Mouse (Mus musculus) thymus, postnatal 0 days (tissue): Measurements from ENCODE around the gene Dennd2a. TPM values are rescaled to one million over a fixed set of nuclear protein-coding genes. Genes with fewer than 3 reads are reported as not detected.
A peak's percentile ranks its signal among the peaks of the same experiment; 100 is the strongest.

Source experiments
- DNase-seq: peaks from one replicate; pipeline ENCODE4 v3.0.0-alpha.2; 2015; ENCODE audit warnings: low spot score
- polyA plus RNA-seq: library from polyadenylated mRNA; unstranded; fragments of >200 nt; fragmentation: Nextera tagmentation; extraction: Ambion mirVana; gene quantifications from 2 replicates; pipeline ENCODE4 v1.2.1, GENCODE M21; 2015

Dennd2a gene
- polyA plus RNA-seq, 1 experiment from 2014 or later, result 2.6 TPM

DNA sequence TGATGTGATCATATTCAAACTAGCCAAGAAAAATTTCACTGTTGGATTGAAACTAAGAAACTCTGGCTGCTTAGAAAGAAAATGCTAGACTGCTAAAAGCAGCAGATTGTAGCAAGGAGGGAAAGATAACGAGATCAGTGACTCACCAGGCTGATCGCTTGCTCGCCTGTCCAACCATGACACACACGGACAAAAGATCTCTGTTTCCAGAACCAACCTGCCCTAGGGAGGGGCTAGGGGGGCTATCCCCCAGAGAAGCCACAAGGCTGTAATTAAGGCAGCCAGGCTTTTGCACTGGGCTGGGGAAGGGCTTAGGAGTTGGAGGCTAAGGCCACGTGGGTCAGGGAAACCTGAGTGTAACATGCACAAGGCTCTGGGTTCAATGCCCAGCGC lies 41.9 kb downstream of the Dennd2a start:
- DNase-seq, result no peak

GRCm38 (mm10) chr6:39515040-39515738 lies 42.5 kb downstream of the Dennd2a start:
- no peak for DNase-seq

GRCm38 (mm10) chr6:39503476-39503875 lies 54.2 kb downstream of the Dennd2a start:
- DNase-seq, result no peak

GRCm38 (mm10) chr6:39497165-39497564 lies 60.5 kb downstream of the Dennd2a start:
- DNase-seq, result no peak

- no peak for DNase-seq
Measured at GRCm38 (mm10) chr6:39493129-39493714, 64.4 kb downstream of the Dennd2a start.

GRCm38 (mm10) chr6:39492161-39492560 lies 65.5 kb downstream of the Dennd2a start:
- DNase-seq, result no peak

GRCm38 (mm10) chr6:39491203-39491602 lies 66.5 kb downstream of the Dennd2a start:
- no peak for DNase-seq

GRCm38 (mm10) chr6:39488292-39488691 lies 69.4 kb downstream of the Dennd2a start:
- DNase-seq, result no peak

GRCm38 (mm10) chr6:39483656-39484055 lies 74.0 kb downstream of the Dennd2a start:
- DNase-seq, result no peak

GRCm38 (mm10) chr6:39478509-39479150 lies 79.0 kb downstream of the Dennd2a start:
- peak; percentile 6 for DNase-seq

DNA sequence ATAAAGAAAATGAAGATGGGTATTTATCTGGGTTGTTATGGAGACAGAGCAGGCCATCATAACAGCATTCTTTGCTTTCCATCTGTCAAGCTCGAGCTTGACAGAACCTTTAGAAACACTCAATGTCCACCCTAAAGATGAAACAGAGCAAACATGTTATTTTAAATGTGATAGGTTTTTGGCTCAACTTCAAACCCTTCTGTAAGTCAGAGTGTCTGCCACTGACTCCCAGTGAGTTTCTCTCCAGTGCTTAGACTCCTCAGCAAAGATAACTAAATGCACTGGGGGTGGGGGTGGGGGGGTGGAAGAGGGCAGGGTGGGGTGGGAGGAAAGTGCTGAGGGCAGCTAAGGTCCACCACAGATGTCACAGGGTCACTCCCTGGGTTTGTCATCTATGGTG lies 81.0 kb downstream of the Dennd2a start:
- DNase-seq, result no peak

DNA sequence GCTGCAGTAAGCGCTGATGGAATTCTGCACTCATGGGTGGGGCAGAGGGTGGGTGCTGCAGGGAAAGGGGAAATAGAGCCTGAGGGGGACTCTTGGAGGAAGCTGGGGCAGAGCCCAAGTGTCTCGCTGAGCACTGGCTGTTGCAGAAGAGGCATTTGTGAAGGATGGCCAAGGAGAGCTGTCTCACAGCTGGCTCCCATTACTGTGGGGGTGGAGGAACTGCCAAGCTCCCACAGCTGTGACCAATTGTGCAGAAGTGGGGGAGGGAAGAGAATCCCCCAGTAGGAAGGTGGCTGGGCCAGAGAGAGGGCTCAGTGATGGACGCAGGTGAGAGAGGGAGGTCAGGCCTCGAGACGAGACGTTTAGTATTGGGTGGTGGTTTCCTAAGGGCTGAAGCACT lies 83.2 kb downstream of the Dennd2a start:
- no peak for DNase-seq

GRCm38 (mm10) chr6:39472837-39473236 lies 84.8 kb downstream of the Dennd2a start:
- DNase-seq, result no peak

GRCm38 (mm10) chr6:39472271-39472670 lies 85.4 kb downstream of the Dennd2a start:
- no peak for DNase-seq

GRCm38 (mm10) chr6:39470076-39470475 lies 87.6 kb downstream of the Dennd2a start:
- DNase-seq, result no peak

GRCm38 (mm10) chr6:39469427-39469826 lies 88.2 kb downstream of the Dennd2a start:
- no peak for DNase-seq

DNA sequence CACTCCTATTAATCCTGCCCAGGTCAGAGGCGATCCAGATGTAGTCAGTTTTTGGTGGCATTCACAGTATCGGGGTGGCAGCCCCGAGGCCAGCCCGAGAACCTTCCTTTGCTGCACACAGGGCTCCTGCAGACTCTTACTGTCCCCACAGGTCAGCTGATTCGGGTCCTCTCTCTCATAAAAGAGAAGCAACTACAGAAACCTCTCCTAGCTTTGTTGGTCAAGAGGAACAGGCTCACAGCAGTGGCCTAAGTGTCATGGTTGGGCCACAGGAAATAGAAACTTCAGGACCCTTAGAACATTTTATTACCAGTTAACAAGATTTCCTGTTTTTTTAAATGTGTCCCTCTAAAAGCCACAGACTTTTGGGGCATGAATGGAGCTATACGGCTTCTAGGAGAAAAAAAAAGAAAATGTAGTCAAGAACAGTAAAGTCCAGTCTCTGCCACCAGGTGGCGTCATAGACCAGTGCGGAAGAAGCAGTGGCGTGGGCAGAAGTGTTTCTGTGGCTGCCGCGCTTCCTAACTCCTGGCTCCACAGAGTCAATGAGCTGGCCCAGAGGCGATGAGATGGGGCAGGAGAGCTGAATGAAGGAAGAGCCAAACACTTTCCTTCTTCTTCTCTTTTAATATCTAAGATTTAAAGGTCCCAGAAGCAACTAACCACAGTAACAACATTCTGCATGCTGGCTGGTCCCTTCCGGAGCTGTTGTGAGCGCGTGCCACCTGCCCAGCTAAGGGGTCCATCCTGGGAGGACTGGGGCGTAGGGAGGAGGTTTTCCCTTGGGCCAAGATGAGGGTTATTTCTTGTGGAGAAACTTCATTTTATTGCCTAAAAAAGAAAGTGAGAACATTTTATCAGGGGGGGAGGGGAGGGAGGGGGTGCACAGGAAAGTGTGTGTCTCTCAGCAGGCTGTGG lies 94.8 kb downstream of the Dennd2a start:
- DNase-seq, result peak; percentile 88

DNA sequence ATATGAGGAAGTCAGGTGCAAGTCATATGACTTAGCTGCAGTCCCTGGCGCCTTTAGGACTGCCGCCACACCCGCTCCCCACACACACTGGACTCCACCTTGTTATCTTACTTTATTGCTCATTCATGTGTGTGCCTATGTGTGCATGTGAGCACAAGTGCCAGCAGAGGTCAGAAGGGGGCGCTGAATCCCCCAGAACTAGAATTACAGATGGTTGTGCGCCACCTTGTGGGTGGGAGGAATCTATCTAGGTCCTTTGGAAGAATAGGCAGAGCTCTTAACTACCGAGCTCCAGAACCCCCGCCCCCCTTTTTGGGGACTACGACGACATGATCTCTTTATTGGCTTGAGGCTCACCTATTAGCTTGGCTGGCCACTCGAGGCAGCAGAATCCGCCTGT lies 97.6 kb downstream of the Dennd2a start:
- DNase-seq, result no peak

GRCm38 (mm10) chr6:39455339-39456160 lies 102.1 kb downstream of the Dennd2a start:
- DNase-seq, result no peak

DNA sequence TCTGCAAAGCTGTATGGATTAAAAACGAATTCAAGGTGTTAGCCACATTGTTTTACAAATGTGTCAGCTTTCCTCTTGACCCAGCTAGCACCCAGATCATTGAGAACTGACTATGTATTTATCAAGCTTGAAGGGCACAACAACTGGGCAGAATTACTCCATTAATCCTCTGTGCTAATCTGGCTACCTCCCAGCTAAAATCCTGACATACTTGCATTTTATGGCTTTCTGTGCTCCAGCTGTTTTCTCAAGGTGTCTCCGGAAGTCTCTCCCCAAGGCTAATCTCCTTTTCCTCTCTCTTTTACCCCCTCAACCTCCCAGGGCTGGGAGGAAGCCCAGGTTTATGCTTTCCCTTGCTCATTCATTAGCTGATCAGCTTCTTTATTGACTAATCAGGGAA lies 103.1 kb downstream of the Dennd2a start:
- no peak for DNase-seq

GRCm38 (mm10) chr6:39453564-39453963 lies 104.1 kb downstream of the Dennd2a start:
- DNase-seq, result no peak
